Mouse (Mus musculus) E14TG2a.4 (cell line): Measurements from ENCODE around the gene Rprd1b.

Source experiments
- CTCF ChIP-seq: conservative IDR thresholded peaks from 2 replicates; pipeline ENCODE4 v1.5.1; 2014; ENCODE audit warnings: low read length
- POU5F1 ChIP-seq: IDR thresholded peaks from 2 replicates; pipeline ENCODE4 v1.6.1; 2014; ENCODE audit warnings: low read length, borderline replicate concordance

DNA sequence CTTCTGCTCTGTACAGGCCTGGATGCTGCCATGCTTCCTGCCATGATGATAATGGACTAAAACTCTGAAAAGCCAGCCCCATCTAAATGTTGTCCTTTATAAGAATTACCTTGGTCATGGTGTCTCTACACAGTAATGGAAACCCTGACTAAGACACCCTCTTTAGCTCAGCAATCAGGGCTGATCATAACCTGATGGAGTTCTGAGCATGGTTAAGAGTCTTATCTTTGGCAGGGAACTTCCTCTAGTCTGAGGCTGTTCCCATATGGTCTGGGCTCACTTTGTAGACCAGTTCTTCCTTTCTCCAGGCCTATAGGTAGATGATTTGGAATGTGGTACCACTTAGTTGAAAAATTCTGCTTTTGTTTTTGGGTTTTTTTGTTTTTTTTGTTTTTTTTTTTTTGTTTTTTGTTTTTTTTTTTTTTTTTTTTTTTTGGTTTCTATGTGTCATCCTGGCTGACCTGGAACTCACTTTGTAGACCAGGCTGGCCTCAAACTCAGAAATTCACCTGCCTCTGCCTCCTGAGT, 40.2 kb downstream of the Rprd1b start:
- no peak for TF ChIP-seq CTCF
- TF ChIP-seq POU5F1: no peak
